9 mouse cellular contexts compared by ENCODE assay signal in the genomic region with DNA sequence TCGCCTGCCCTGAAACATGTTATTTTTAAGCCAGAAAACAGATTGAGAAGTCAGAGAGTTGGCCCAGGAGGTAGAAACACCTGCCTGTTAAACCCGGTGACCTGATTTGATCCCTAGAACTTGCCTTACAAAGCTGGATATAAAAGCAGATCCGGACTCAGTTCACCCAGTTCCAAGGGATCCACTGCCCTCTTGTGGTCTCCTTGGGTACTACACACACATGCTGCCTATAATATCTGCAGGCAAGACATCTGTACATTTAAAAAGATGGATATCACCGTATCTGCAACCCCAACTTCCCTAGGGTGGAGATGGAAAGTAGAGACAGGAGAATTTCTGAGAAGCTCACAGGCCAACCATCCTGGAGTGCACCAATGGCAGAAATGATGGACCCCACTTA. TPM values are rescaled to one million over a fixed set of nuclear protein-coding genes. Genes with fewer than 3 reads are reported as not detected.
DNase-seq lines count a peak whose midpoint lies in the region; ATAC-seq and TF ChIP-seq lines count a peak whose summit lies in the region.
"Had no signal": no experiment of that assay in that cellular context is flagged by ENCODE, and none has a peak within 500 bp of the region (broad histone marks: within the 10 kb centered on the region; RNA-seq: fewer than 3 reads in every experiment).

No protein-coding gene starts in this region.

- intact Hi-C loops in left cerebral cortex, postnatal 25 days (cut with DNase I) = no loop called here

- TF ChIP-seq CTCF in E14TG2a.4 (conservative IDR thresholded peaks at IDR 0.05; ENCODE audit: low read length) = peak; percentile 98

- peaks cover 82% of the 10 kb centered on the region for H3K4me1 ChIP-seq in E14TG2a.4 (replicated peaks; ENCODE audit: low read depth, low read length)
- H3K4me1 ChIP-seq in midbrain, embryonic 15.5 days = peaks cover 20% of the 10 kb centered on the region

- no peak overlapping the region for H3K4me3 ChIP-seq in E14TG2a.4 (replicated peaks; ENCODE audit: low read length)
- H3K4me3 ChIP-seq in midbrain, embryonic 15.5 days = no peak overlapping the region

- peaks cover 67% of the 10 kb centered on the region for H3K36me3 ChIP-seq in E14TG2a.4 (ENCODE audit: insufficient read depth, low read length)
- H3K36me3 ChIP-seq in midbrain, embryonic 15.5 days (replicated peaks) = peaks cover 19% of the 10 kb centered on the region

- WGBS in midbrain, embryonic 15.5 days = 96% methylated on average over 4 of the region's 4 CpGs

- H3K4me2 ChIP-seq in midbrain, embryonic 15.5 days = no peak overlapping the region

- no peaks in the 10 kb centered on the region for H3K9me3 ChIP-seq in E14TG2a.4 (ENCODE audit: low read length)
- no peaks in the 10 kb centered on the region for H3K9me3 ChIP-seq in midbrain, embryonic 15.5 days

- DNase-seq in kidney, postnatal 10 days = peak; percentile 55
- no peak for DNase-seq in kidney, postnatal 14 days
- peak; percentile 82 to 84 for DNase-seq in B cell, adult 2 months
- DNase-seq in induced T-regulatory cell, adult 2 months (ENCODE audit: low read depth) = peak; percentile 84
- no peak for DNase-seq in left cerebral cortex, postnatal 25 days (ENCODE audit: low spot score in 2 of 2)
- DNase-seq: gastrocnemius, postnatal 10 days had no signal

- ATAC-seq in midbrain, embryonic 15.5 days (replicated peaks) = no peak

- no peaks in the 10 kb centered on the region for H3K27me3 ChIP-seq in E14TG2a.4 (ENCODE audit: insufficient read depth, low read length)
- no peaks in the 10 kb centered on the region for H3K27me3 ChIP-seq in midbrain, embryonic 15.5 days (replicated peaks)

- no peak overlapping the region for H3K27ac ChIP-seq in midbrain, embryonic 15.5 days

- H3K9ac ChIP-seq in midbrain, embryonic 15.5 days = no peak overlapping the region

RNA-seq across cellular contexts. Expression of a gene that starts 3.4 kb away (rescaled TPM):
- total RNA-seq in left cerebral cortex, postnatal 25 days (2021) = 10 to 100 TPM; 38.7 to 39.6 TPM
- polyA plus RNA-seq in midbrain, embryonic 15.5 days (2015; fragmentation: Nextera tagmentation; extraction: Ambion mirVana) = 39.9 and 43.7 TPM in 2 replicates

RNA-seq across cellular contexts. Expression of a gene that starts 3.5 kb away (rescaled TPM):
- 10 to 100 TPM; 31.4 to 32.6 TPM for total RNA-seq in left cerebral cortex, postnatal 25 days (2021)
- 28.3 and 30.6 TPM in 2 replicates for polyA plus RNA-seq in midbrain, embryonic 15.5 days (2015; fragmentation: Nextera tagmentation; extraction: Ambion mirVana)

RNA-seq across cellular contexts. Expression of a gene that starts 18.1 kb away (rescaled TPM):
- not detected for total RNA-seq in left cerebral cortex, postnatal 25 days (2021)
- polyA plus RNA-seq in midbrain, embryonic 15.5 days (2015; fragmentation: Nextera tagmentation; extraction: Ambion mirVana) = 0.44 and 0.70 TPM in 2 replicates
- total RNA-seq: gastrocnemius, postnatal 10 days had no signal
- polyA plus RNA-seq: large intestine, adult 2 months had no signal

RNA-seq across cellular contexts. Expression of a gene that starts 27.1 kb away (rescaled TPM):
- under 1 TPM; 0.32 to 0.48 TPM for total RNA-seq in left cerebral cortex, postnatal 25 days (2021)
- 1.7 and 1.8 TPM in 2 replicates for polyA plus RNA-seq in midbrain, embryonic 15.5 days (2015; fragmentation: Nextera tagmentation; extraction: Ambion mirVana)

RNA-seq across cellular contexts. Expression of a gene that starts 27.4 kb away (rescaled TPM):
- total RNA-seq in left cerebral cortex, postnatal 25 days (2021) = 10 to 100 TPM; 33.9 to 39.4 TPM
- 15.8 and 17.7 TPM in 2 replicates for polyA plus RNA-seq in midbrain, embryonic 15.5 days (2015; fragmentation: Nextera tagmentation; extraction: Ambion mirVana)

Comparison
In these comparisons a context has a peak if more than half of its experiments do, and no peak if none do; other contexts are left out.
1. DNase-seq: peak in kidney, postnatal 10 days (single experiment), B cell, adult 2 months (2 of 2) and induced T-regulatory cell, adult 2 months (single experiment); none in kidney, postnatal 14 days (single experiment) and left cerebral cortex, postnatal 25 days (0 of 2).